Mouse (Mus musculus): ENCODE measurements at regions not wholly inside any gene's neighbourhood (a gene's known extent, or its start where the extent isn't known, plus 50 kb on each side); places are given as distances from the start of the nearest gene placed in this dataset.

GRCm38 (mm10) chr1:137212856-137213255 lies 252.6 kb upstream of the Nr5a2 start:
- no peak for DNase-seq

- DNase-seq: no peak
Measured at GRCm38 (mm10) chr1:137204371-137204770, 244.1 kb upstream of the Nr5a2 start.

GRCm38 (mm10) chr1:137203512-137203911 lies 243.3 kb upstream of the Nr5a2 start:
- DNase-seq: no peak

GRCm38 (mm10) chr1:137200931-137201330 lies 240.7 kb upstream of the Nr5a2 start:
- no peak for DNase-seq

GRCm38 (mm10) chr1:137195962-137196361 lies 235.7 kb upstream of the Nr5a2 start:
- DNase-seq: no peak

- DNase-seq: no peak
Measured at GRCm38 (mm10) chr1:137195065-137195620, 234.9 kb upstream of the Nr5a2 start.

- DNase-seq: no peak
Measured at GRCm38 (mm10) chr1:137178231-137178630, 218.0 kb upstream of the Nr5a2 start.

GRCm38 (mm10) chr1:137176696-137177095 lies 216.4 kb upstream of the Nr5a2 start:
- DNase-seq: no peak

- DNase-seq: no peak
Measured at GRCm38 (mm10) chr1:137174081-137174480, 213.8 kb upstream of the Nr5a2 start.

GRCm38 (mm10) chr1:137172128-137172527 lies 211.9 kb upstream of the Nr5a2 start:
- no peak for DNase-seq

GRCm38 (mm10) chr1:137171451-137171850 lies 211.2 kb upstream of the Nr5a2 start:
- no peak for DNase-seq

- DNase-seq: peak; percentile 14 to 35
Measured at GRCm38 (mm10) chr1:137147891-137148290, 187.6 kb upstream of the Nr5a2 start.

GRCm38 (mm10) chr1:137141879-137142570 lies 181.8 kb upstream of the Nr5a2 start:
- peak; percentile 51 to 67 for DNase-seq

GRCm38 (mm10) chr1:137141372-137141771 lies 181.1 kb upstream of the Nr5a2 start:
- DNase-seq: no peak

- DNase-seq: no peak
Measured at GRCm38 (mm10) chr1:137136156-137136555, 175.9 kb upstream of the Nr5a2 start.

GRCm38 (mm10) chr1:137133734-137134133 lies 173.5 kb upstream of the Nr5a2 start:
- no peak for DNase-seq

- no peak for DNase-seq
Measured at GRCm38 (mm10) chr1:137130264-137130663, 170.0 kb upstream of the Nr5a2 start.

GRCm38 (mm10) chr1:137129116-137129515 lies 168.9 kb upstream of the Nr5a2 start:
- no peak for DNase-seq

GRCm38 (mm10) chr1:137117866-137118265 lies 157.6 kb upstream of the Nr5a2 start:
- no peak for DNase-seq

GRCm38 (mm10) chr1:137106444-137106843 lies 146.2 kb upstream of the Nr5a2 start:
- DNase-seq: no peak

GRCm38 (mm10) chr1:137091762-137092161 lies 131.5 kb upstream of the Nr5a2 start:
- no peak for DNase-seq

- DNase-seq: peak; percentile 7 to 21
Measured at GRCm38 (mm10) chr1:137088148-137088547, 127.9 kb upstream of the Nr5a2 start.

GRCm38 (mm10) chr1:137086766-137087165 lies 126.5 kb upstream of the Nr5a2 start:
- no peak for DNase-seq

- DNase-seq: no peak
Measured at GRCm38 (mm10) chr1:137083500-137083899, 123.3 kb upstream of the Nr5a2 start.

All from kidney, postnatal 4 days (tissue).